Mouse (Mus musculus) gastrocnemius, adult 8-10 months (tissue): ENCODE results near the gene Olfr502. TPM values are rescaled to one million over a fixed set of nuclear protein-coding genes. Genes with fewer than 3 reads are reported as not detected.
"Not testable (repeated sequence)": the region's sequence is repeated elsewhere in the genome, so short reads cannot be mapped to it uniquely, and the experiment has no call there.

ENCODE experiments used
- DNase-seq, 2 experiments: peaks; one replicate each; pipeline ENCODE4 v3.0.0; 2022; ENCODE audit warnings: low spot score in 2 of 2
- total RNA-seq, 4 experiments: library from RNA; stranded (reverse); gene quantifications; 2 replicates each; pipeline ENCODE4 v1.2.4; 2022

Gene Olfr502
- total RNA-seq = not detected

- DNase-seq = no peak
These were observed at the start of gene Olfr502 for GRCm38 (mm10) chr7:108524965-108525364. Gene Olfr502 (minus strand): TSS chr7:108525065.

DNA sequence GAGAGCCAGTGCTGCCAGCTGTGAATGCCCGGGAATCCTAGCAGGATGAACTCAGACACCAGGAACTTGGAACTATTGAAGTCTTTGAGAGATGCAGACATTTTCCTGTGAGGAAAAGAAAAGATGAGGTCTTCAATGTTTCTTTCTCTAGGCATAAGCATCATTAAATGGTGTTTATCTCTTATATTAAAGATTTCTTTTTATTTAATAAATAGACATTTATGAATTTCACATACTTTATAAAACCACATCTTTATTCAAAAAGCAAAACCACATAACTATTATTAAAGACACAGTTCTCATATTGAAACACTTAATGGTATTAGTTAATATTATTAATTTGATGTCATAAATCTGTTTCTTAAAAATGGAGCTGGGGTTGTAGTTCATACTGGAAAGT, 40.8 kb upstream of the Olfr502 start, which contains the start of gene Olfr504:
TSS of gene Olfr504 (minus strand) at position 101 of the 400 bp plus-strand sequence.
- no peak for DNase-seq

DNA sequence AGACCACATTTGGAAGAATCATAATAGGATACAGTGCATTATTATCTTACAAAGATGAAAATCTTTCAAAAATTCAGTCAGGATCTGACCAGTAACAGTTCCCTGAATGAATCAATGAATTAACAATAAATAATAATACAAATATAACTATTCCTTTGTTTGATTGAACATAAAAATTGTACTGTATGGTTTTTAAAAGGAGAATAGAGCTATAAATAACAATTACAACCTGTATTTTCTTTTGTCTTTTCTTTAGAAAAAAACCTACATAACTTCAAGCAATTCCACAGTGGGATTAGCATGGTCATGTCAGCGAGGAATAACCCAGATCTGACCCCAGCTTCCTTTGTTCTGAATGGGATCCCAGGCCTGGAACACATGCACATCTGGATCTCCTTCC, 19.4 kb upstream of the Olfr502 start, which contains the start of gene Olfr503:
TSS of gene Olfr503 (plus strand) at position 301 of the 400 bp plus-strand sequence.
- not testable (repeated sequence) for DNase-seq

DNA sequence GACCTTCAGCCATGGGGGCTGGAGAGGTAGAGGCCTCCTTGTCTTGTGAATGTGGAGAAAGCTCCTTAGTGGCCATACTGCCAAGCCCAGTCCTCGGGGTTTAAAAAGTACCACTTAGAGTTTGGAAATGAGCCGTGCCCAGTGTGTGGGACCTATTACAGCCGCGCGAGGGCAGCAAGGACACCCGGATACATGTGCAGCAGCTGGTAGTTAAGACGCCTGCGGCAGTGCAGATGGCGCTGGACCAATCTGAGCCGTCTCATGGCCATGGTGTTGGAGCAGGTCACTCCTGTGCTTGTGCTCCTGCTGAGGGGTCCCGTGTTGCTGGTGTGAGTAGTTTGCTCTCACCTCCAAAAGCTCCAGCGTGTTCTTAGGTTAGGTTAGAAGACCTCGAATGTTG, 17.6 kb upstream of the Olfr502 start:
- no peak for DNase-seq

Other genes with a start within 250 kb of the Olfr502 start
- not detected for gene Olfr490, start 236.1 kb downstream of the Olfr502 start, total RNA-seq
- not detected for gene Olfr491, start 211.6 kb downstream of the Olfr502 start, total RNA-seq
- gene Olfr492, start 201.4 kb downstream of the Olfr502 start, total RNA-seq = not detected
- not detected for gene Olfr493, start 178.1 kb downstream of the Olfr502 start, total RNA-seq
- not detected for gene Olfr494, start 159.7 kb downstream of the Olfr502 start, total RNA-seq
- gene Olfr495, start 131.9 kb downstream of the Olfr502 start, total RNA-seq = not detected
- gene Olfr497, start 104.6 kb downstream of the Olfr502 start, total RNA-seq = not detected
- not detected for gene Olfr498, start 59.7 kb downstream of the Olfr502 start, total RNA-seq
- not detected for gene Olfr503, start 19.5 kb upstream of the Olfr502 start, total RNA-seq
- not detected for gene Olfr504, start 40.7 kb upstream of the Olfr502 start, total RNA-seq
- gene Olfr506, start 85.7 kb upstream of the Olfr502 start, total RNA-seq = not detected
- not detected for gene Olfr507, start 96.7 kb upstream of the Olfr502 start, total RNA-seq
- not detected for gene Olfr508, start 104.9 kb upstream of the Olfr502 start, total RNA-seq
- gene Olfr509, start 126.8 kb upstream of the Olfr502 start, total RNA-seq = not detected
- gene Olfr510, start 141.4 kb upstream of the Olfr502 start, total RNA-seq = not detected
- gene Olfr512, start 188.3 kb upstream of the Olfr502 start, total RNA-seq = not detected
- gene Olfr513, start 225.9 kb upstream of the Olfr502 start, total RNA-seq = under 1 TPM in 1 of 4 experiments, not detected in 3; 0.27 TPM